Mouse (Mus musculus) thymus, adult 2 months (tissue): ENCODE measurements around the gene Stra6. TPM values are rescaled to one million over a fixed set of nuclear protein-coding genes. Genes with fewer than 3 reads are reported as not detected.

Experiments used
- DNase-seq: peaks from one replicate; pipeline ENCODE4 v3.0.0; 2021
- H3K27ac ChIP-seq: fragments of 200-500 bp; 2 replicates; pipeline ENCODE4 v1.5.1; 2012; ENCODE audit warnings: low read length, control low read depth; ENCODE audit not compliant: control insufficient read depth, insufficient read depth
- H3K27me3 ChIP-seq: fragments of 200-500 bp; 2 replicates; pipeline ENCODE4 v1.6.1; 2012; ENCODE audit warnings: mild to moderate bottlenecking, low read length, moderate library complexity, mixed read lengths; ENCODE audit not compliant: control insufficient read depth, insufficient read depth
- H3K36me3 ChIP-seq: fragments of 200-500 bp; 2 replicates; pipeline ENCODE4 v1.6.1; 2012; ENCODE audit warnings: mild to moderate bottlenecking, low read length, moderate library complexity; ENCODE audit not compliant: control insufficient read depth, insufficient read depth
- H3K4me1 ChIP-seq: fragments of 200-500 bp; replicated peaks from 2 replicates; pipeline ENCODE4 v1.6.1; 2012; ENCODE audit warnings: low read length; ENCODE audit not compliant: control insufficient read depth, insufficient read depth
- H3K4me3 ChIP-seq: fragments of 200-500 bp; 2 replicates; pipeline ENCODE4 v1.5.1; 2012; ENCODE audit warnings: mild to moderate bottlenecking, low read length, control low read depth, moderate library complexity; ENCODE audit not compliant: control insufficient read depth, insufficient read depth
- CTCF ChIP-seq: fragments of 200-500 bp; IDR thresholded peaks from 2 replicates; pipeline ENCODE4 v1.5.1; 2012; ENCODE audit warnings: mild to moderate bottlenecking, control low read depth, low read length, moderate library complexity, borderline replicate concordance; ENCODE audit not compliant: control insufficient read depth, poor library complexity, insufficient read depth; ENCODE audit errors: extremely low read depth
- POLR2A ChIP-seq: fragments of 200-500 bp; IDR thresholded peaks from 2 replicates; pipeline ENCODE4 v1.6.1; 2012; ENCODE audit warnings: mild to moderate bottlenecking, low read length, control low read depth, moderate library complexity; ENCODE audit not compliant: control insufficient read depth, poor library complexity, insufficient read depth; ENCODE audit errors: extremely low read depth
- whole genome bisulfite sequencing: fragments of 180-500 bp; shearing (Covaris S2); methylation state at CpG from one replicate; pipeline ENCODE4 v1.1.7; 2018; 5-methylcytosine and 5-hydroxymethylcytosine counted together
- polyA plus RNA-seq: library from polyadenylated mRNA; depleted of rRNA; stranded (reverse); fragments of >200 nt; gene quantifications from 2 replicates; pipeline ENCODE4 v1.2.3, GENCODE M21; 2012

Stra6 gene
- polyA plus RNA-seq, 1 experiment = 6.1 TPM

GRCm38 (mm10) chr9:58095977-58096376 lies 32.4 kb downstream of the Stra6 start:
- Histone ChIP-seq H3K4me3 (no peak overlapping the region), H3K4me1 (peaks cover 4% of the 10 kb centered on the region; the same call in 1 of the 2 replicates), H3K27ac (no peak overlapping the region), H3K27me3 (no peaks in the 10 kb centered on the region), H3K36me3 (no peaks in the 10 kb centered on the region)
- TF ChIP-seq POLR2A = no peak
- no peak for TF ChIP-seq CTCF
- no peak for DNase-seq
- WGBS = 93% methylated on average over 6 of the region's 6 CpGs

- no peak overlapping the region for H3K27ac ChIP-seq
- DNase-seq = no peak
- no peaks in the 10 kb centered on the region for H3K27me3 ChIP-seq
- no peaks in the 10 kb centered on the region for H3K36me3 ChIP-seq
- 87% methylated on average over 5 of the region's 5 CpGs for WGBS
- no peak overlapping the region for H3K4me3 ChIP-seq
- no peak for TF ChIP-seq CTCF
- TF ChIP-seq POLR2A = no peak
- peaks cover 4% of the 10 kb centered on the region; the same call in 1 of the 2 replicates for H3K4me1 ChIP-seq
Measured at GRCm38 (mm10) chr9:58096629-58097301, 33.2 kb downstream of the Stra6 start.

GRCm38 (mm10) chr9:58099836-58100565 lies 36.4 kb downstream of the Stra6 start:
- H3K4me1 ChIP-seq = peaks cover 4% of the 10 kb centered on the region; the same call in 1 of the 2 replicates
- H3K27ac ChIP-seq = no peak overlapping the region
- H3K4me3 ChIP-seq = no peak overlapping the region
- no peak for TF ChIP-seq CTCF
- no peak for TF ChIP-seq POLR2A
- H3K27me3 ChIP-seq = no peaks in the 10 kb centered on the region
- no peak for DNase-seq
- 80% methylated on average over 5 of the region's 5 CpGs for WGBS
- no peaks in the 10 kb centered on the region for H3K36me3 ChIP-seq

- no peaks in the 10 kb centered on the region for H3K27me3 ChIP-seq
- H3K27ac ChIP-seq = no peak overlapping the region
- WGBS = 76% methylated on average over 4 of the region's 4 CpGs
- H3K36me3 ChIP-seq = no peaks in the 10 kb centered on the region
- H3K4me3 ChIP-seq = no peak overlapping the region
- TF ChIP-seq POLR2A = no peak
- H3K4me1 ChIP-seq = peaks cover 4% of the 10 kb centered on the region; the same call in 1 of the 2 replicates
- DNase-seq = no peak
Measured at GRCm38 (mm10) chr9:58102013-58102412, 38.4 kb downstream of the Stra6 start.

- no peak for TF ChIP-seq POLR2A
- TF ChIP-seq CTCF = no peak
- Histone ChIP-seq H3K4me1 (peaks cover 4% of the 10 kb centered on the region; the same call in 1 of the 2 replicates), H3K27me3 (no peaks in the 10 kb centered on the region), H3K36me3 (no peaks in the 10 kb centered on the region), H3K27ac (no peak overlapping the region), H3K4me3 (no peak overlapping the region)
- DNase-seq = no peak
- 92% methylated on average over 6 of the region's 6 CpGs for WGBS
Measured at GRCm38 (mm10) chr9:58103647-58104046, 40.1 kb downstream of the Stra6 start.

GRCm38 (mm10) chr9:58105595-58106169 lies 42.1 kb downstream of the Stra6 start:
- H3K4me1 ChIP-seq = peaks cover 2% of the 10 kb centered on the region; the same call in 1 of the 2 replicates
- H3K27ac ChIP-seq = no peak overlapping the region
- H3K27me3 ChIP-seq = no peaks in the 10 kb centered on the region
- H3K36me3 ChIP-seq = no peaks in the 10 kb centered on the region
- H3K4me3 ChIP-seq = no peak overlapping the region
- TF ChIP-seq POLR2A (no peak), CTCF (no peak)
- WGBS = 80% methylated on average over 15 of the region's 15 CpGs
- DNase-seq = no peak
